Mouse (Mus musculus) right cerebral cortex, adult 18-20 months (tissue): ENCODE results near the gene Aaed1.

ENCODE experiments used
- DNase-seq: peaks from one replicate; pipeline ENCODE4 v3.0.0; 2022; ENCODE audit warnings: mixed read lengths

Gene Aaed1

DNA sequence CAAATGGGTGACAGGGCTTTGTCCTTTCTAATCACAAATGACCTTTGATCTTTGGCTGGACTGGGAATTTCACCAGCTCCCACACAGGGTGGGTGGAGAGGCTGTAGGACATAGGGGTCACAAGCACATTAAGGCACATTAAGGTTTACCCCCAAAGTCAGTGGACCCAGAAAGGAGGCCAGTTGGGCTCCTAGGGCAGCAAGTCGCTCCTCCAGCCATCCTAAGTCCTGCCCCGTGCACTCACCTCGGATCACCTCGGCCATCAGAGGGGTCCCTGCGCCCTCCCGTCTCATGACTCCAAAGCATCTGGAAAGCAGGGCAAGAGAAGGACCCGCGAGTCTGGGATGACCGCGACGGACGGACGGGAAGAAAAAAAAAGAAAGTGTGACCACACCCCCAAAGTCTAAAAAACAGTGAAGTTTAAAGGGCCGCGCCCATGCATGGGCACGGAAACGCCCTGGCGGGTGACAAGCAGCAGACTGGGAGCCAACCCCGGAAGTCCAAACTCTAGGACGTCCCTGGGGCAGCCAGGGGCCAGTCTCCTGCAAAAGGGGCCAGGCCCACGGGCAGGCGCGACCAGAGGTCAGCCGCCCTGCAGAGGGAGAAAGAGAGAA, 64.2 kb downstream of the Aaed1 start:
- no peak for DNase-seq

DNA sequence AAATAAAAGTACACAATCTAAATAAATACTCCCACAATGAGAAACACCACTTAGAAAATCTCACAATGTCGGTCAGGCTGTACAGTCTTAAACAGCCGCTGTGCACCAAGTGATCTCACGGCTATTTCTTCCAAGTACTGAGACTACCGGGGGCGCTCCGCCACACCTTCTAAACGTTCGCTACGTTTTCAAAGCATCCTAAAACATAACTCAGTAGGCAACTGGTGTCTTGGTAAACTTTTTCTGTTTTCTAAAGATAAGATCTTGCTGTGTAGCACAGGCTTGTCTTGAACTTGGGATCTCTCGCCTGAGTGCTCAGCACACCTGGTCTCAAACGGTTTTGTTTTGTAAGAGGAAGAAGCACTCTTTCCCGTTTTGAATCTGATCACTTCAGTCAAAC, 66.4 kb downstream of the Aaed1 start:
- DNase-seq: no peak

DNA sequence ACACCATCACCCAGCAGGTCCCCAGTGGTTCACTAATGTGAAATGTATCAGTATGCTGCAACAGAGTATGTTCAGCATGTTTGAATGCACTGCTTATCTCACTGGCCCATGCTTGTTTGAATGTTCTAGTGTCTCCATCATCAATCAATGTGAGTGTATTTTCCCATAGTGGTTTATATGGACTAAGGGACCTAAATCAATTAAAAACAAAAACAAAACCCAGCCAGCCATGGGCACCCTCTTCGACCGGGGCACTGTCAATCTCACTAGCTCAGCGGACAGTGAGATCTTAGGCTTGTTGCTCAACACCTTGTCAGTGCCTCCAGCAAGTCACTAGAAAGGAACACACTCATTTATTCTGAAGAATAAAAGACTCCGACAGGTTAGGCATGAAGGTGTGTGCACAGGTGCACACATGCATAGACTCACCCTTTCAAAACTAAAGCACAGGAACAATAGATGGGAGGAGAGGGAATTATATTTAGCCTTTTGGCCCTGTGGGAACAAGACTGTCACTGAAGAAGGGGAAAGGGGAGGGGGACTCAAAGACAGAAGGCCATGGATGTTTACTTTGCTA, 67.7 kb downstream of the Aaed1 start:
- DNase-seq: no peak

DNA sequence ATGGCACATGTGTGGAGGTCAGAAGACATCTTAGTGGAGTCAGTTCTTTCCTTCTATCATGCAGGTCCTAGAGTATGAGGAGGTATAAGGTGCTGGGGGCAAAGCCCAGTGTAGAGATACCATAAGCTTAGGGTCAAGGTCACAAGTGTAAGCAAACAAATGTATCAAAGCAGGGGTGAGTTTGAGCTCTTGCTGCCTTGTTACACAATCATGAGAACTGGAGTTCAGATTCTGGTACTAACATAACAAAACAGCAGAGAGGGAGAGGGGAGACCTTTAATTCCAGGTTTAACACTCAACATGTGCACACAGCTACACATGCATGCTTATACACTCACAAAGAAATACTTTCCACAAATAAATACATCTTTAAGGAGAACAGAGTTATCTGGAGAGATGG, 69.8 kb downstream of the Aaed1 start:
- no peak for DNase-seq

DNA sequence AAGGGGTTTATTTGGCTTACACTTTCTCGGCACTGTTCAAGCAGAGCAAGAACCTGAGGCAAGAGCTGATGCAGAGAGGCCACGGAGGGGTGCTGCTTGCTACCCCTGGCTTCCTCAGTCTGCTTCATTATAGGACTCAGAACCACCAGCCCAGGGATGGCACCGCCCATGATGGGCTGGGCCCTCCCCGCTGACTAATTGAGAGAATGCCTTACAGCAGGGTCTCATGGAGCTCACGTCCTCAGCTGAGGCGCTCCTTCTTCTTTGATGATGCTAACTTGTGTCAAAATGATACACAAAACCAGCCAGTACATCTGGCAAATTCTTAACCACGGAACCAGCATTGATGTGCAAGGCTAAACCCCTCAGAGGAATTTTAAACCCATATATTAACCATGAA, 71.9 kb downstream of the Aaed1 start:
- no peak for DNase-seq

DNA sequence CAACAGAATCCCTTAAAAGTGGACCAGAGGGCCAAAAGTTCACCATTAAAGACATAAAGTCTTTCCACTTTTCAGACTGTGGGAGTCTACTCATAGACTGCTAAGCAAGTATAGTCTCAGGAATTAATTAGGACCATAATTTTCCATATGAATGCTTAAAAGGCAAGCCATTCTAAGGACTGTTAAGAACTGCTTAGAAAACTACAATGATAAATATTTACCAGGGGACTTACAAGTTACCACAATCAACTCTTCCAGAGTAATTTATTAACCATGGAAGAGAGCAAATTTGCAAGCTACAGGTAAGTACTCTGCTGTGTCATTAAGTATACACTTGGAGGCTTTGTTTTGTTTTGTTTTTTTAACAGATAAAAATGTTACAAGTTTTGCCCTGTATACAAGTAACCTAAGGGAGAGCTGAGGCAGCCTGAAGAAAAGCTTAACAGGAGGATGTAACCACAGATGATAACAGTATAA, 74.8 kb downstream of the Aaed1 start:
- no peak for DNase-seq

DNA sequence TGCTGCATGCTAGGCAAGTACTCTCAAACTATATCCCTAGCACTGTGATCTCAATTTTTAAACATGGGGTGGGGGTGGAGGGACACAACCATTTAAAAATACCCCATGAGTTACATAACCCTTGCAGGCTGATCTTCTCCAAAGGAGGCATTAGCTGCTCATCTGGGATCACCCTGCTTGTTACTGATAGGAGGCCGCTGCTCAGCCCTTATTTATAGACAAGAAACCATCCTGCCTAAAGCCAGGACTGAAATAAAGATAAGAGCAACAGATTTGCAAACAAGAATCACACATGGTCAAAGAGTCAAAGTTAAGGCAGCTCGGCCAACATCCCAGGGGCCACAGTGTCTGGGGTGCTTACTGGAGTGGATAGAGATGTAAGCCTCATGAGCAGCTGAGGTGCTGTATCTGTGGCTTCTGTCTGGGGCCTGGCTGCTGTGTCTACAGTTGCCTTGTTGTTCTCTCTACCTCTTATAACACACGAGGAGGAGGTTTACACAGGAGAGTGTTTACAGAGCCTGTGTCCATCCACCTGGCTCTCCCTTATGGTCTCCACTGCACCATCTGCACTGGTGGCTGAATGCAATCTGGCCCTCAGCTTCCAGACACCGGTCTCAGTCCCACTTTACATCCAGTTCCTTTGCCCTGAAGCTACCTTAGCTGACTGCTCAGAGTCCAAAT, 75.4 kb downstream of the Aaed1 start:
- no peak for DNase-seq

DNA sequence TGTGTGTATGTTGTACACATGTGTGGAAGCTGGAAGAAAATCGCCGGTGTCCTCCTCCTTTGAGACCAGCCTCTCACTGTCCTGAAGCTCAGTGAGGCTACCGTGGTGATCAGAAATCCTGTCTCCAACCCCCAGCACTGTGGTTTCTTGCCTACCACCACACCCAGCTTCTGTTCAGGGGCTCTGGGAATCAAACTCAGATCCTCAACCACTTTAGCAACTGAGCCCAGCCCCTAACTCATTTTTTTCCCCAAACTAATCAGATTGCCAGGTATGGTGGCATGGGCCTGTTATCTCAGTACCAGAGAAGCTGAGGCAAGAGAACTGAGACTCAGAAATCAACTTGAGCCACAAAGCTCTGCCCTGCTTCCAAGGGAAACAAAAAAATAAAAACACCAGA, 76.7 kb downstream of the Aaed1 start:
- DNase-seq: no peak

DNA sequence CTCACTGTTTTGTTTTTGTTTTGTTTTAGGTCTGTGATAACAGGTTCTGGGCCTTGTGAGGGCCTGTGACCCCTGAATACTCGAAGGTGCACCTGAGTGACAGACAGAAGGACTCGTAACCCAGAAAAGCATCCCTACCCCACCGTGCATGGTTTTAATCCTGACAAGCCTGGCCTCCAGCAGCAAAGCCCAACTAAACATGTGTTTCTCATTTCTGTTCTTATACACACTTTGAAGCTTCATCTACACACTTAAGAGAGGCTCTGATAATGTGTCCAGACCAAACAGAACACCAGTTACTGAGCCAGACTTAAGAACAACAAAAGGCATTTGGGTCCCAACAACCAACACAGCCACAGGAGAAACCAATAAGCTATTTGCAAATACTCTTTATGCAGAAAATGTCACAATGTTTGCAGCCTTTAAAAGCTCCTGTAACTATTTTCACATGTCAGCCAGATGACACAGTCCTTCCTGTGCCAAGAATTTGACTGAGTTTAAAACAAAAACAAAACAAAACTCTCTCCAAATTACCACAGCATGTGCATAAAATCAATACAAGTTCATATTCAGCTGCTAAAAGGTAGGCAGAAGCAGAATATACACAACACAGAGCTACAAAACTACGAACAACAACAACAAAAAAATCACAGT, 77.3 kb downstream of the Aaed1 start:
- DNase-seq: no peak

DNA sequence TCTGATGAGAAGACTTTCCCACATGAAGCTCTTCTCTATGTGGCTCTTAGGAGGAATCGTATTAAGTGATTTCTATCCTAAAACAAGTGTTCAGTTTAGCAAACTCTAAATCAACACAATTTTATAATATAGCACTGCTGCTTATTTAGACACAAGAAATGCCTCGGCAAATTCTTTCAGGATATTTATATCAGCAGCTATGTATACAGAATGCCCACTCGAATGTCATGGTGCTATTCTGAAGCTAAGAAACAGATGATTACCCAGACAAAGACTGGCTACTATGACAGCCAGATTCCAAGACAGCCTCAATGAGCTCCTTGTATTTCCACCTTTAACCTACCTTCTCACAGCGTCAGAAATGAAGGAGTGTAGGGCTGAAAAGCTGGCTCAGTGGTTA, 79.4 kb downstream of the Aaed1 start:
- DNase-seq: no peak

DNA sequence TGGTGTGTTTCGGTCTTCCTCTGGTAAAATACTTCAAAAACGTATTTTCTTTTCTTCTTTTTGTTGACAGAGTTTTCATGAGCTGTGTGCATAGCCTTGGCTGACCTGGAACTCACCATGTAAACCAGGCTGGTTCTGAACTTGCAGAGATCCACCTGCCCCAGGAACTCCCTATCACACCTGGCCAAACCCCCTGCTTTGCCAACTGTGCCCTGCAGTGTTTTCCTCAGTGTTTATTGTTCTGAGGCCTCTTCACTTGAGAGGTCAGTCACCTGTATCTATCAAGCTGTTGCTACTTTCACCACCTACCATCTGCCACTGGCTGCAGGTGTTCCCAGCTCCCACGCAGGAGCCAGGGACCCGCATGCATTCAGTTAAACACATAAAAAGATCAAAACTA, 85.8 kb downstream of the Aaed1 start:
- DNase-seq: no peak

DNA sequence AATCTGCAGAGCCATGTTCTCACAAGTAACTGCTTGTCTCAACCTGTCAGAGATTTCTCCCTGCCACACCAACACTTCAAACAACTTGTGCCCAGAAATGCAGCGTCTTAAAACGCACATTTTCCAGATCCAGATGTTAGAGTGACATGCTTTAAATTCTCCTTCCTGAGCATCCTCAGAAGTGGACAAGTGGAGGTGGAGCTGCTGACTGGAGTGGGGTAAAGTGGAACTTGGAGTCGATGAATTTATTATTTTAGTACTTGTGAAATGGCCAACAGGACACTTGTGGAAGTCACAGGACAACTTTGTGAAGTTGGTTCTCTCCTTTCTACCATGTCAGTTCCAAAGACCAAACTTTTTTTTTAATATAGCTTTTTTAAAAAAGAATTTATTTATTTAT, 86.8 kb downstream of the Aaed1 start:
- DNase-seq: no peak
